Mouse (Mus musculus) E14TG2a.4 (cell line): ENCODE measurements around the gene Rps6kb2.

Source experiments
- CTCF ChIP-seq: conservative IDR thresholded peaks from 2 replicates; pipeline ENCODE4 v1.5.1; 2014; ENCODE audit warnings: low read length
- NANOG ChIP-seq: IDR thresholded peaks from 2 replicates; pipeline ENCODE4 v1.6.1; 2014; ENCODE audit warnings: borderline replicate concordance, low read length, mixed read lengths
- POU5F1 ChIP-seq: IDR thresholded peaks from 2 replicates; pipeline ENCODE4 v1.6.1; 2014; ENCODE audit warnings: low read length, borderline replicate concordance

DNA sequence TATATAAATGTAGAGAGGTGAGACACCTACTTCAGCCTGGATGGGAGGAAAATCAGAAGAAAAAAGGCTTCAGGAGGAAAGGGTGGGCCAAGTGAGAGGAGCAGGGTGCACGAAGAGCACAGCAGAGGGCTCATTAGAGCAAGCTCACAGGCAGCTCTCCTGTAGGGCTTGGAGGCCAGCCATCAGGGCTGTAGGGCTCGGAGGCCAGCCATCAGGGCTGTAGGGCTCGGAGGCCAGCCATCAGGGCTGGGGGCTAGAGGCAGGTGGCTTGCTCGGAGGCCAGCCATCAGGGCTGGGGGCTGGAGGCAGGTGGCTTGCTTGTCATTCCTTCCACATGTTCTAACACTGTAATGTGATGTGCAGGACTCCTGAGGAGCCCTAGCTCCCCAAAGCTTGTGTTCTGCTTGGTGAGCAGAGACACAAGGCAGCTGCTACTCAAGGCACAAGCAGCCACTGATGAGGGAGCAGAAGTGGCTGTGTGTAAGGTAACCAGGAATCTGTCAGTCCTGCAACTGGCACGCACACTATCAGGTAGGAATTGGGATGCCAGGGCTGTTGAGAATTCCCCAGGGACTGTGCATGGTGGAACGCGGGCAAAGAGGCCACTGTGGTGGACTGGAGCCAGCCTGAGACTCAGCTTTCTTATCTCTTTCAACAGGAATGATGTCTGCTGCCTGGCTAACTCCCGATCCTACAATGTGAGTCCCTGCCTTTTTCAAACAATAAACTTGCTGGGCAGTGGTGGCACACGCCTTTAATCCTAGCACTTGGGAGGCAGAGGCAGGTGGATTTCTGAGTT, 3.7 kb upstream of the Rps6kb2 start:
- TF ChIP-seq CTCF: no peak
- TF ChIP-seq POU5F1: no peak
- no peak for TF ChIP-seq NANOG
